Mouse (Mus musculus): ENCODE results near the gene Tmprss6.

The Tmprss6 gene

GRCm38 (mm10) chr15:78482518-78482917 lies 14.1 kb upstream of the Tmprss6 start:
- DNase-seq (ENCODE audit: low spot score): no peak

GRCm38 (mm10) chr15:78481448-78482000 lies 13.1 kb upstream of the Tmprss6 start:
- no peak for DNase-seq (ENCODE audit: low spot score)

DNA sequence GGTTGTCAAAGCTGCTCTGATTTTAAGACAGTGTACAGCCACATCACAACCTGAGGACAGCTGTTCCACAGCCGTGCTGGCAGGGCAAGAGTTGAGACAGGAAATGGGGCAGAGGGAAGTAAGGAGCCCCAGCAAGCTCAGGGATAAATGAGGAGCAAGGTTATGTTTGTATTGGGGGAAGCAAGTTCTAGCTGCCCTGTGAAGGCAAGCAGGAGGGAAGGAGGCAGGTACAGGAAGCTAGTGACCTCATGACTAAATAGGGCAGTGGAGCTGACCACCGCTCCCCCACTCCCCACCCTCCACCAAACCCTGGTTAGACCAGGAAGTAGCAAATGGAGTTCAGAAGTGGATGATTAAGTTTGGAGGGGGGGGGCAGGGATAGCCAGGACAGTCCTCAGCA lies 12.6 kb upstream of the Tmprss6 start:
- DNase-seq (ENCODE audit: low spot score): no peak

DNA sequence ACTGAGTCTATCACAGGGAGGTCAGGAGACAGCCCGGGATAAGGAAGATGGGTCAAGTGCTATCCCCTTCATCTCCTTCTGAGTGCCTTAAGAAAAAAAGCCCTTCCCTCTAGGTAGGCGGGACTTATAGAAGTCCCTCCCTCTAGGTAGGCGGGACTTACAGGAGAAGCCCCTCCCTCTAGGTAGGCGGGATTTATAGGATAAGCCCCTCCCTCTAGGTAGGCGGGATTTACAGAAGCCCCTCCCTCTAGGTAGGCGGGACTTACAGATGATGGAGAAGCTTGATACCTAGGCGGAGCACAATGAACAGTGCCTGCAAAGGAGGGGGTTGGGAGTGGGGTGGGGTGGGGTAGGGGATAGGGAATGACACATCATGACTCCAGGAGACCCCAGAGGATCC lies 11.7 kb upstream of the Tmprss6 start:
- peak; percentile 43 for DNase-seq (ENCODE audit: low spot score)

GRCm38 (mm10) chr15:78479470-78479869 lies 11.0 kb upstream of the Tmprss6 start:
- no peak for DNase-seq (ENCODE audit: low spot score)

GRCm38 (mm10) chr15:78478073-78478472 lies 9.6 kb upstream of the Tmprss6 start:
- DNase-seq (ENCODE audit: low spot score): no peak

GRCm38 (mm10) chr15:78476878-78477277 lies 8.4 kb upstream of the Tmprss6 start:
- no peak for DNase-seq (ENCODE audit: low spot score)

DNA sequence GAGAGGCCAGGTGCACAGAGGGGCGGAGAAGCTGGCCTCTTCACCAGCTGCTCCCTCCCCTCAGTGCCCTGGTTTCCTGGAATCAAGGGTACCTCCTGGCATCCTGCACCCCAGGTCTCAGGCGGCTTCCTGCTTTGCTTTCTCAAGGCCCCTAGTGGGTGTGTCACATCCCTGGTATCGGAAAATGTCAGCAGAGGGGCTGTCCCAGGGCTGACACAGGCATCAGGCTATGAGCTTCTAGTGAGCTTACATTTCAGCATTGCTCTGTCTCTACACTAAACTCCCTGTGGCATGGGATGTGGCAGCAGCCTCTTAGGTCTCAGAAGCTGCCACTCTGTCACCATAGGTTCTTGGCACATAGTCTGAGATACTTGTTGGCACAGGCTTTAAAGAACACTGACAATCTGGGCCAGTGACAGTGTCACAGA lies 7.2 kb upstream of the Tmprss6 start:
- DNase-seq (ENCODE audit: low spot score): peak; percentile 64

GRCm38 (mm10) chr15:78473442-78473841 lies 5.0 kb upstream of the Tmprss6 start:
- DNase-seq (ENCODE audit: low spot score): no peak

- no peak for DNase-seq (ENCODE audit: low spot score)
Measured at GRCm38 (mm10) chr15:78471902-78472301, 3.5 kb upstream of the Tmprss6 start.

- DNase-seq (ENCODE audit: low spot score): no peak
Measured at GRCm38 (mm10) chr15:78470495-78471276, 2.3 kb upstream of the Tmprss6 start.

DNA sequence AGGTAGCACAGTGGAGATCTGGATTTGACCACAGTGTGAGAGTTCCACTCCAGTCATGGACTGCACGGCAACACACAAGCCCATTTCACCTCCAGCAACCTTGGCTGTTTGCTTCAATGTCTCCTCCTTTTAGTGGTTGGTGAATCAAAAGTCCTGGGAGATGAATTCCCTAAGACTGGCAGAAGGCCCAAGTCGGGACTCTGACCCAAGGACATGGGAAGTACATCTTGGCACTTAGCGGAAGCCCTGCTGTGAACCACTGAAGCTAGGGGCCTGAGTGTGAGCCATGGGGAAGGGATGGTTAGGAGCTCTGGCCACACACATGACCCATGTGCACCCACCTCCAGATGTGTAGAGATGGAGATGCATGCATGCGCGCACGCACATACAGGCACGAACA lies 864 bp downstream of the Tmprss6 start:
- no peak for DNase-seq (ENCODE audit: low spot score)

DNA sequence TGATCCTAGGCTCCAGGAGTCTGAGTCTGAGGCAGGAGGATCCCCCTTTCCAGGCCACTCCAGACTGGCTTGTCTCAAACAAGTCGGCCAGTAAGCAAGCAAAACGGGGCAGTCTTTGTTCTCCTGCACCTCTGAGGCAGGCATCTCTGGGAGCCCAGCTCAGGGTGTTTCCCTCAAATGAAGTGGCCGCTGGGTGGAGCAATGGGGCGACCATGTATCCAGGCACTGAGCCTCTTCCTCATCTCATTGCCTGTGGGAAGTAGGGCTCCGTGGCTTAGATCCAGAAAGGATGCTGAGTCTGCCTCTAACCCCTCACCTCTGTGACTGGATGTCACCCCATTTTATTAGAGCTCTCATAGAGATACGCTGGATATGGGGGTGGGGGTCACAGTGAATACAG lies 1.6 kb downstream of the Tmprss6 start:
- DNase-seq (ENCODE audit: low spot score): no peak

- peak; percentile 70 for DNase-seq (ENCODE audit: low spot score)
Measured at GRCm38 (mm10) chr15:78462981-78463380, 5.5 kb downstream of the Tmprss6 start.

- DNase-seq (ENCODE audit: low spot score): no peak
Measured at GRCm38 (mm10) chr15:78457193-78457592, 11.2 kb downstream of the Tmprss6 start.

- DNase-seq (ENCODE audit: low spot score): no peak
Measured at GRCm38 (mm10) chr15:78456051-78456450, 12.4 kb downstream of the Tmprss6 start.

- no peak for DNase-seq (ENCODE audit: low spot score)
Measured at GRCm38 (mm10) chr15:78455168-78455567, 13.3 kb downstream of the Tmprss6 start.

DNA sequence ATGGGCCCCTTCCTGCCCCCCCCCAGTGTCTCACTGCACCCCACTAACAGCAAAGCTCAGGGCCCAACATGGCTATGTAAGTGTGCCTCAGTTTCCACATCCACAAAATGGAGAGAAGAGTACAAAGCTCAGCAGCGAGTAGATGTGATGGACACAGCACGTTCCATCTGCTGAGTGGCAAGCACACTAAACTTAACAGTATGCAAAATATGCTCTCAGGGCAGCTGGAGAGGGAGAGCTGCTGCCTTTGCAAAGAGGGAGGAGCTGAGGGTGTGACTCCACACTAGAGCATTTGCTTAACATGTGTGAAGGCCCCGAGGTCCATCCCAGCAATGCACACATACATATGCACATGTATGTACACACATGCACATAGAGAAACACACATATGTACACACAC lies 15.5 kb downstream of the Tmprss6 start:
- DNase-seq (ENCODE audit: low spot score): no peak

- no peak for DNase-seq (ENCODE audit: low spot score)
Measured at GRCm38 (mm10) chr15:78451201-78451600, 17.2 kb downstream of the Tmprss6 start.

DNA sequence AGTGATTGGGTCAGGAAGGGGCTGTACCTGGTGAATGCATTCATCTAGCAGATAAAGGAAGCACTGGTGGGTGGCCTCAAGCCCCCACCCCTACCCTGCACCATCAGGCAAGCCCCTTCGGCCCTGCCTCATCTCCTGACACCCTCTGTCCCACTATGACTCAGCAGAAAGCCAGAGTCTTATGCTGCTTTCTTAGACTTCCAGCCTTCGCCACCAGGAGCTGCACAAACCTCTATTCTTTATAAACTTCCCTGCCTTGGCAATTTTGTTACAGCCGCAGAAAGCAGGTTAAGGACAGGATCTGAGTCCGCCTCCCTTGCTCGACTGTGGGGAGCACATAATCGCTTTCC lies 18.0 kb downstream of the Tmprss6 start:
- peak; percentile 17 for DNase-seq (ENCODE audit: low spot score)

- DNase-seq (ENCODE audit: low spot score): peak; percentile 79
Measured at GRCm38 (mm10) chr15:78449694-78450418, 18.6 kb downstream of the Tmprss6 start.

DNA sequence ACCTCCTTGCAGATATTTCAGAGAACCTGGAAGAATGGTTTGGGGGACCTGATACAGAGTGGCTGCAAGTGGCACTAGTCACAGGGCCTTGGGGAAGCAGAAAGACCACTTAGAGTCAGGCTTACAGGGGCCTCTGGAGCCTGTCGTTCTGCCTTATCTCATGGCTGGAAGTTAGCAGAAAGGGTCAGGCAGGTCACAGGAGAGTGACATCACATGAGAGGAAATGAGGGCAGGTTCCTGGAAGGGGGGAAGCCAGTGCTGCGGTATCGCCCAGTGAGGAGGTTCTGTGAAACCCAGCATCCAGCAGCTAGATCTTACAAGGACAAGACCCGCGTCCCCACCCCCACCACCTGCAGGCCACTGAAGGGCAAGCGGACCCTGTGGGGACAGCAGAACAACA lies 19.3 kb downstream of the Tmprss6 start:
- peak; percentile 28 for DNase-seq (ENCODE audit: low spot score)

Data from T-cell, adult 2 months (primary cell).